Comparison of ENCODE assay signal across 8 mouse cellular contexts in genomic region chr9:72530824-72531223, GRCm38 (mm10). TPM values are rescaled to one million over a fixed set of nuclear protein-coding genes. Genes with fewer than 3 reads are reported as not detected.
DNase-seq lines count a peak whose midpoint lies in the region; ATAC-seq and TF ChIP-seq lines count a peak whose summit lies in the region.

No protein-coding gene starts in this region.

- no peaks in the 10 kb centered on the region for H3K27me3 ChIP-seq in forebrain, embryonic 15.5 days
- no peaks in the 10 kb centered on the region for H3K27me3 ChIP-seq in hindbrain, embryonic 16.5 days (replicated peaks; ENCODE audit: control insufficient read depth, insufficient read depth, low read length)
- H3K27me3 ChIP-seq in liver, adult 2 months (ENCODE audit: control insufficient read depth, insufficient read depth, low read length) = no peaks in the 10 kb centered on the region

- TF ChIP-seq POLR2A in liver, adult 2 months (IDR thresholded peaks at IDR 0.05; ENCODE audit: extremely low read depth, insufficient read depth, low read length) = peak; percentile 59

- H3K4me3 ChIP-seq in ES-E14 (ENCODE audit: insufficient read depth in 1 of 2, low read depth in 1 of 2, low read length in 2 of 2, poor library complexity in 1 of 2, severe bottlenecking in 1 of 2) = peak overlapping the region; percentile 65 to 91
- peak overlapping the region; percentile 98 for H3K4me3 ChIP-seq in forebrain, embryonic 15.5 days
- peak overlapping the region; percentile 94 for H3K4me3 ChIP-seq in hindbrain, embryonic 16.5 days (ENCODE audit: low read length)
- peak overlapping the region; percentile 79; the same call in 1 of the 2 replicates for H3K4me3 ChIP-seq in liver, adult 2 months (ENCODE audit: insufficient read depth, low read depth, low read length)

- H3K36me3 ChIP-seq in ES-E14 (ENCODE audit: control insufficient read depth, insufficient read depth, low read length, poor library complexity, severe bottlenecking) = no peaks in the 10 kb centered on the region
- no peaks in the 10 kb centered on the region for H3K36me3 ChIP-seq in forebrain, embryonic 15.5 days
- no peaks in the 10 kb centered on the region for H3K36me3 ChIP-seq in hindbrain, embryonic 16.5 days (ENCODE audit: control insufficient read depth, insufficient read depth, low read length)
- no peaks in the 10 kb centered on the region for H3K36me3 ChIP-seq in liver, adult 2 months (ENCODE audit: control insufficient read depth, insufficient read depth, low read length)

- no peak for TF ChIP-seq CTCF in liver, adult 2 months (IDR thresholded peaks at IDR 0.05; ENCODE audit: low read depth, low read length)

- peak overlapping the region; percentile 100 for H3K9ac ChIP-seq in ES-E14 (ENCODE audit: insufficient read depth, low read depth, low read length, poor library complexity, severe bottlenecking)
- H3K9ac ChIP-seq in forebrain, embryonic 15.5 days (replicated peaks) = peak overlapping the region; percentile 32
- peak overlapping the region; percentile 96 for H3K9ac ChIP-seq in hindbrain, embryonic 16.5 days (ENCODE audit: low read depth, low read length)
- H3K9ac ChIP-seq in liver, adult 2 months (ENCODE audit: low read depth, low read length) = peak overlapping the region; percentile 99

- ATAC-seq in forebrain, embryonic 15.5 days (replicated peaks) = peak; percentile 7
- ATAC-seq in hindbrain, embryonic 16.5 days = peak; percentile 12

- 20% methylated on average over 4 of the region's 4 CpGs for WGBS in forebrain, embryonic 15.5 days
- 20% methylated on average over 4 of the region's 4 CpGs for WGBS in hindbrain, embryonic 16.5 days
- 13% methylated on average over 4 of the region's 4 CpGs for WGBS in liver, adult 2 months

- no peaks in the 10 kb centered on the region for H3K9me3 ChIP-seq in ES-E14 (ENCODE audit: control insufficient read depth, insufficient read depth, low read depth, low read length)
- H3K9me3 ChIP-seq in forebrain, embryonic 15.5 days = no peaks in the 10 kb centered on the region
- H3K9me3 ChIP-seq in hindbrain, embryonic 16.5 days (ENCODE audit: control insufficient read depth, low read length) = no peaks in the 10 kb centered on the region

- peak; percentile 59 for DNase-seq in embryo, embryonic 10.5 days (ENCODE audit: low spot score)
- no peak for DNase-seq in embryo, embryonic 11 days
- DNase-seq in ES-E14 (ENCODE audit: low read depth, low spot score) = no peak
- DNase-seq in liver, adult 2 months (ENCODE audit: extremely low read depth, low read depth, low spot score) = peak; percentile 99
- peak; percentile 3 for DNase-seq in ovary, postnatal 14 days (ENCODE audit: low spot score)
- no peak for DNase-seq in right cerebral cortex, adult 2 months (ENCODE audit: low spot score in 2 of 2)

- in situ Hi-C loops in ES-E14 (cut with MboI; ENCODE audit: low sequenced_read_pairs in 2 of 2, unreplicated experiment in 2 of 2) = no loop called here

- H3K27ac ChIP-seq in ES-E14 (ENCODE audit: insufficient read depth, low read depth, low read length, poor library complexity, severe bottlenecking) = peak overlapping the region; percentile 99
- H3K27ac ChIP-seq in forebrain, embryonic 15.5 days (replicated peaks) = peak overlapping the region; percentile 100
- peak overlapping the region; percentile 100 for H3K27ac ChIP-seq in hindbrain, embryonic 16.5 days (ENCODE audit: low read depth, low read length)
- peak overlapping the region; percentile 83 for H3K27ac ChIP-seq in liver, adult 2 months (replicated peaks; ENCODE audit: insufficient read depth, low read depth, low read length)

- H3K4me1 ChIP-seq in ES-E14 (ENCODE audit: control insufficient read depth in 2 of 2, insufficient read depth in 2 of 2, low read length in 2 of 2, poor library complexity in 1 of 2) = peaks cover 4 to 10% of the 10 kb centered on the region in 2 experiments; a peak in 3 of 4 replicates
- H3K4me1 ChIP-seq in forebrain, embryonic 15.5 days = peaks cover 19% of the 10 kb centered on the region
- peaks cover 8% of the 10 kb centered on the region for H3K4me1 ChIP-seq in hindbrain, embryonic 16.5 days (ENCODE audit: control insufficient read depth, insufficient read depth, low read depth, low read length)
- H3K4me1 ChIP-seq in liver, adult 2 months (ENCODE audit: control insufficient read depth, insufficient read depth, low read length) = peaks cover 3% of the 10 kb centered on the region; the same call in 1 of the 2 replicates

- peak overlapping the region; percentile 57 for H3K4me2 ChIP-seq in forebrain, embryonic 15.5 days (replicated peaks)
- H3K4me2 ChIP-seq in hindbrain, embryonic 16.5 days (ENCODE audit: low read length) = peak overlapping the region; percentile 72

- peaks cover 10% of the 10 kb centered on the region; the same call in 1 of the 2 replicates for H3K79me2 ChIP-seq in liver, adult 2 months (ENCODE audit: control insufficient read depth, insufficient read depth, low read length)

TF ChIP-seq in ES-E14, 5 proteins besides CTCF, POLR2A, EP300 and RAD21:
- no peak for TF ChIP-seq ZNF384 (IDR thresholded peaks at IDR 0.05; ENCODE audit: low read depth, low read length)
- no peak for TF ChIP-seq MAFK (IDR thresholded peaks at IDR 0.05; ENCODE audit: insufficient read depth, low read depth, low read length)
- TF ChIP-seq CHD2 (IDR thresholded peaks at IDR 0.05; ENCODE audit: low read depth, low read length) = no peak
- no peak for TF ChIP-seq HCFC1 (IDR thresholded peaks at IDR 0.05; ENCODE audit: borderline replicate concordance, insufficient read depth, low read length)

RNA-seq across cellular contexts. Expression of gene Rfx7, which starts 1.2 kb away (rescaled TPM):
- 19.9 and 23.8 TPM in 2 replicates for total RNA-seq in ES-E14 (2012; rRNA removed)
- 16.7 and 16.9 TPM in 2 replicates for polyA plus RNA-seq in forebrain, embryonic 15.5 days (2015; fragmentation: Nextera tagmentation; extraction: Ambion mirVana)
- polyA plus RNA-seq in hindbrain, embryonic 16.5 days (2015; fragmentation: Nextera tagmentation; extraction: Ambion mirVana) = 12.5 and 13.2 TPM in 2 replicates
- 5.4 and 6.7 TPM in 2 replicates for total RNA-seq in liver, adult 2 months (2014; rRNA removed)
- polyA plus RNA-seq in liver, adult 2 months (2012; rRNA removed) = 2.3 and 3.3 TPM in 2 replicates

RNA-seq across cellular contexts. Expression of gene Tex9, which starts 38.8 kb away (rescaled TPM):
- 24.9 and 41.5 TPM in 2 replicates for total RNA-seq in ES-E14 (2012; rRNA removed)
- 39.9 and 40.2 TPM in 2 replicates for polyA plus RNA-seq in forebrain, embryonic 15.5 days (2015; fragmentation: Nextera tagmentation; extraction: Ambion mirVana)
- 32.0 and 34.6 TPM in 2 replicates for polyA plus RNA-seq in hindbrain, embryonic 16.5 days (2015; fragmentation: Nextera tagmentation; extraction: Ambion mirVana)
- total RNA-seq in liver, adult 2 months (2014; rRNA removed) = 1.0 and 1.8 TPM in 2 replicates
- polyA plus RNA-seq in liver, adult 2 months (2012; rRNA removed) = 0.22 and 0.35 TPM in 2 replicates

Comparison
In these comparisons a context has a peak if more than half of its experiments do, and no peak if none do; other contexts are left out.
1. DNase-seq: peak in embryo, embryonic 10.5 days (single experiment), liver, adult 2 months (single experiment) and ovary, postnatal 14 days (single experiment); none in embryo, embryonic 11 days (single experiment), ES-E14 (single experiment) and right cerebral cortex, adult 2 months (0 of 2).
2. H3K9ac ChIP-seq: peak in every context shown above with its lines; median percentile 100 in ES-E14; 99 in liver, adult 2 months; 96 in hindbrain, embryonic 16.5 days; 32 in forebrain, embryonic 15.5 days.
3. RNA of gene Tex9, which starts 38.8 kb away (polyA plus RNA-seq): 39.9 to 40.2 TPM in forebrain, embryonic 15.5 days and 32.0 to 34.6 TPM in hindbrain, embryonic 16.5 days; 0.22 to 0.35 TPM in liver, adult 2 months; every median in the first group is over 10 times any median in the second.
4. Peak in every context shown above with its lines, with median percentiles within 50 percentile points of each other: H3K27ac ChIP-seq and H3K4me3 ChIP-seq.